Mouse (Mus musculus) layer of hippocampus, postnatal 25 days (tissue): ENCODE results near the gene Piwil4. TPM values are rescaled to one million over a fixed set of nuclear protein-coding genes. Genes with fewer than 3 reads are reported as not detected.
"Not testable (repeated sequence)": the region's sequence is repeated elsewhere in the genome, so short reads cannot be mapped to it uniquely, and the experiment has no call there.

Experiments used
- DNase-seq, 2 experiments: peaks; one replicate each; pipeline ENCODE4 v3.0.0; 2022; ENCODE audit warnings: mixed read lengths in 2 of 2, low spot score in 1 of 2; ENCODE audit errors: extremely low spot score in 1 of 2
- total RNA-seq, 2 experiments: library from RNA; stranded (reverse); gene quantifications; 2 replicates each; pipeline ENCODE4 v1.2.3; 2021

Piwil4 gene
- total RNA-seq, 2 experiments from 2014 or later, result not detected

GRCm38 (mm10) chr9:14726629-14727028 lies 13.9 kb downstream of the Piwil4 start:
- DNase-seq, result no peak

DNA sequence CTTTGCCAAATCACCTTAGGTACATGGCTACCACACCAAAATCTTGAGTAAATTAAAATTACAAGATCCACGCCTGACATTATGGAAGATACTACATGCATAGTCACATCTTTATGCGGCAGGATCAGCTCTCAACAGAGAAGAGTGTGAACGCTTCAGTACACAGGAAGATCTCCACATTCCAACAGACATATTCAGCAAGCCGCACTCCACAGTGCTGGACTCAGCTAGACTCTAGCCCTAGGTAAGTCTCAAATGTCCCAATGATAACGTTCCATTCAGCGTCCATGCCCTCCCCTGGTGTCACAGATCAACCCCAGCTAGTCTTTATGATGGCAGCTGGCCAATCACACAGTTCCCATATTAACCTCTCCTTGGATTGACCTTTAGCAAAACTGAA lies 14.5 kb downstream of the Piwil4 start:
- DNase-seq, result no peak

- no peak for DNase-seq
These were observed 15.6 kb downstream of the Piwil4 start for GRCm38 (mm10) chr9:14724755-14725420.

- DNase-seq, result no peak
These were observed 18.9 kb downstream of the Piwil4 start for GRCm38 (mm10) chr9:14721610-14722009.

DNA sequence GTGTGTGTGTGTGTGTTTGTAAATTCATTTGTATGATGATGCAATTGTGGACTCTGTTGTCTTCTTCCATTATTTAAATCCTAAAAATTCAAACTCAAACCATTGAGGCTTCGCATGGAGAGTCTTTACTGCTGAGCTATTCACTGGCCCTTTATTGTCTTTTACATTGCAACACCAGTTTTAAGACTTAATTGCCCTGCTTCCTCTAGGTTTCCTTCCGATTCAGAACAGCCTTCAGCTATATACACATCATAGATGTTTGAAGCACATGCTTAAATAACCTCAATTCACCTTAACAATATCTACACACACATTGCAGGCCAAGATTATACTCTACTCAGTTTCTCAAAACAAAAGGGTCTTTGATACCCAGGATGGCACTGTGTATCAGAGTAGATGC lies 20.1 kb downstream of the Piwil4 start:
- DNase-seq, result no peak

DNA sequence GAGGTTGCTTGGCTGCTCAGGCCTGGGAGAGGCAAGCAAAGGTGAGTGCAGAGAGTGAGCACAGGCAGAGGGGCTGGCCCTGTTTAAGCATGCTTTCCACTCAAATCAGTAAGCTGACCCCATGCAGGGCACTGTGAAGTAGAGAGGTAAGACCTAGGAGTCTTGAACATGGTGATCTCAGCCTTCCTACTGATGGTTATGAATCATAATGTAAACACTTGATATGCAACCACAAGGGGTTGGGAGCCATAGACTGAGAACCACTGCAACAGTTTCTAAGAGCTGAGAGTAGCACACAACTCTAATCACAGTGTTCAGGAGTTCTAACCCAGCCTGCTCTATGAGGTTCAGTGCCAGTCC lies 22.2 kb downstream of the Piwil4 start:
- no peak for DNase-seq

DNA sequence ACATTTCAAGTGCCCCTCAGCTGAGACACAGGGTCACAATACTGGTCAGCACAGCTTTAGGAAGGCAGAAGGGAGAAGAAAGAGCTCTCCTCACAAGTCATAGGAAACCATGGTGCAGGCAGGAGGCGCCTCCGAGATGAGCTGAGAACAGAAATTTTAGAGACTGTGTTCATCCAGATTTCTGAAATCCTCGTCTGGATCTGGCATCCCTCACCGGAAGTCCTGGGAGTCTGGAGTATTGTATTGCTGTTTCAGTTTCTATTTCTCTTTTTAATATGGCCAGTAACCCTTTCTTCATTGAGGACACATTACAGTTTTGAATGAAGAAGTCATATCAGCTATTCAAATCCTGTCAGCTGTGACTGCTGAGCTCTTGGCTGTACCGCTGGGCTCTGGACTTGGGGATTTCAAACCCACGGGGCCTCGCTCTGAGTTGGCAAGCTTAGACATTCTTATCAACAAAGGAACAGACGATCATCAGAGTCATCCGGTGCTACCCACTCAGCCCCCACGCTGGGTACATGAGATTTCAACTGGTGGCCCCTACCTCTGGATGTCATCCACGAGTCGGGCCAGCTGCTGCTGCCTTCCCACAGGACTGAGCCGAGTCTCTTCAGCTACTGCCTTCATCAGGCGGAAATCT lies 22.7 kb downstream of the Piwil4 start:
- no peak for DNase-seq

DNA sequence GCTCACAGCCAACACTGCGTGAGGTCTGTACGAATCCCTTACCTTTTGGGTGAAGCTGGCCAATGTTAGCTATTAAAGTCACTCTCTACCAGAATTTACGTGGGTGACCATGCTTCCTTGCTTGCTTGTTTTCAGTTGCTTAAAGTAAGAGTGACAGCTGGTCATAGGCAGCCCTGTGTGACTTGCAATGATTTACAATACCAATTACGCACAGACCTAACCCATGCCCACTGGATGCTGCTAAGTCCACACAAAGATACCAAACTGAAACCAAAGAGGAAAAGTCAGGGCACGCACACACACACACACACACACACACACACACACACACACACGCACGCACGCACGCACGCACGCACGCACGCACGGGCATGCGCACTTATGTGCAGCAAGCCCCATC lies 25.3 kb downstream of the Piwil4 start:
- no peak for DNase-seq

- no peak for DNase-seq
These were observed 29.6 kb downstream of the Piwil4 start for GRCm38 (mm10) chr9:14710910-14711309.

DNA sequence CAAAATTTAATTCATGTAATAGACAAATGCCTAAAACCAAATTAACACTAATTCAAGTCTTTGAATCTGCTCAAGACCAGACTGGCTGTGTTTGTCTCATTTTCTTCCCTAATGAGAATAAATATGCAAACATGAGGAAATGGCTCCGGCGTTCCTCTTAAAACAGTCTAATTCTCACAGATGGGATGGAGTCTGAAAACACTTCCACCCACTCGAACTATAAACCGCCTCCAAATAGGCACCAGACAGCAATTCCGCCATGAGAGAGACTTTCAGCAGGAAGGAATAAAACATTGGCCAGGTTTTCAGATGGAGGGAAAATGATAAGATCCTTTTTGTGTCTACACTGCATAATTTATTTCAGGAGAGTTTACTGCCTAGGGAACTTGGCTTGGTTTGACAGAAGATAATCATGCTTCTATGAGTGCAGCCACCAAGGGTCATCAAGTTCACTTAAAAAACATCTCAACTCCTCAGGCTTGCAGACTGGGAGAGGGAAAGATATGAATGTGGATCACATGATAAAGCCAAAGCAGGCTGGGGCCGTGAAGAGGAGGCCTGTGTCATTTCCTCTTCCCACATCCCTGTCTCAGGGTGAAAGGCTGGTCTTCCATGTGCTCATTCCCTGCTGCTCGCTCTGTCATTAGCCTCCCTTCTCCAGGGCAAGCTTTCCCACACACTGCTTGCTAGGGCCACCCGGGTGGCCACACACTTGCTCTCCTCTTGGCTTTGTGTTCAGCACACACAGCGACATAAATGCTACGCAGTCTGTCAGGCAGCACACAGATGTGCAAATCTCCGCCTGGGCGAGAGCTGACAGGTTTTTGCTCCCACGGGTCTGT lies 35.0 kb downstream of the Piwil4 start:
- DNase-seq, result no peak

DNA sequence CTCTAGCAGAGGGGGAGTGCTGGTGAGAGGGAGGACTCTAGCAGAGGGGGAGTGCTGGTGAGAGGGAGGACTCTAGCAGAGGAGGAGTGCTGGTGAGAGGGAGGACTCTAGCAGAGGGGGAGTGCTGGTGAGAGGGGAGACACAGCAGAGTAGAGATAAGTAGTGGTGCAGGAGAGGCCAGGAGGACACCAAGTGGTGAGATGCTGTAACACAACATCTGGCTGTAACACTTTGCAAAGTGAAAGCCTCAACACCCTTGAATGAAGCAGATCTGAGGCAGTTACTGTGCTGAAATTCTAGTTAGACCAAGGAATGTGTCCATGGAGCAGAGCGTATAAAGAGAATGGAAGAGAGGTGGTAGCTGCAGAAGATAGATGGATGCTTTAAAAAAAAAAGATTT lies 39.7 kb downstream of the Piwil4 start:
- not testable (repeated sequence) for DNase-seq

DNA sequence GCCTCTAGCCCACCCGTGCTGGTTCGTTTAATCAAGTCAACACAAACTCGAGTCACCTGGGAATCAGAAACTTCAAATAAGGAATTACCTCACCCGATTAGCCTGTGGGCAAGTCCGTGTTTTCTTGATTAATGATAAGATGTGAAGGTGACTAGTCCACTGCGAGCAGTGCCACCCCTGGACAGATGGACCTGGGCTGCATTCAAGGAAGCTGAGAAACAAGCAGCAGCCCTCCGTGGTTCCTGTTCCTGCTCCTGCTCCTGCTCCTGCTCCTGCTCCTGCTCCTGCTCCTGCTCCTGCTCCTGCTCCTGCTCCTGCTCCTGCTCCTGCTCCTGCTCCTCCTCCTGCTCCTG lies 41.3 kb downstream of the Piwil4 start:
- DNase-seq, result no peak

GRCm38 (mm10) chr9:14698582-14699287 lies 41.8 kb downstream of the Piwil4 start:
- peak; percentile 91 to 97 for DNase-seq

- no peak for DNase-seq
These were observed 42.6 kb downstream of the Piwil4 start for GRCm38 (mm10) chr9:14697903-14698302.

DNA sequence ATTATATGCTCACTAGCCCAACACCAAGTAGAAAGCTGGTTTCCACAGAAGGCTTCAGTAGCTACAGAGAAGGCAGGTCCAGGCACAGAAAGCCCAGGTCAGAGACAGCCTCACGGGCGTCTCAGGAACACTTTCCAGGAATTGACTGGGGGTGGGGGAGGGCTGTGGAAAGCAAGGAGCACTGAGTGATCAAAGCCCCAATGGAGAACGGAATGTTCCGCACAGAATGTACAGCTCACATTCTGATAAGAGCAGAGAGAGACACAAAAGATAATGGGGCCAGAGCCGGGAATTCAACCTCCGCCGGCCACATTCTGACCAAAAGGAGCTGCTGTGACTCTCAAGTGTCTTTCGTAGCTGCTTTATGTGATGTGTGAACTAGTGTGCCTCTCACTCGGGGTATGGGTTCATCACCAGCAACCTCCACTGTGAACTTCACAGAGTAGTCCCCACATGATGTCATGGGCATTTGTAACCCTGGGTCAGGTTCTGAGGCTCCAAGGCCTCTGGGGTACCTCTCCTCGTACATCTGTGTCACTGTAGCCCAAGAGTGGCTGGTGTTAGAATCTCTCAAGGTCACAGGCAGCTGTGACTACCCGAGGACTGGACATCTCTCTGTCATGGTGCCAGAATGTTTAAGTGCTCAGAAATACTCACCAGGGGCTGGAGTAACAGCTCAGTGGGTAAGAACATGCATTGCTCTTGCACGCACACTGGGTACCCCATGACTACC lies 51.0 kb downstream of the Piwil4 start:
- no peak for DNase-seq

GRCm38 (mm10) chr9:14684363-14684762 lies 56.2 kb downstream of the Piwil4 start:
- DNase-seq, result no peak

- no peak for DNase-seq
These were observed 57.8 kb downstream of the Piwil4 start for GRCm38 (mm10) chr9:14682741-14683140.

GRCm38 (mm10) chr9:14680584-14680983 lies 59.9 kb downstream of the Piwil4 start:
- DNase-seq, result no peak

DNA sequence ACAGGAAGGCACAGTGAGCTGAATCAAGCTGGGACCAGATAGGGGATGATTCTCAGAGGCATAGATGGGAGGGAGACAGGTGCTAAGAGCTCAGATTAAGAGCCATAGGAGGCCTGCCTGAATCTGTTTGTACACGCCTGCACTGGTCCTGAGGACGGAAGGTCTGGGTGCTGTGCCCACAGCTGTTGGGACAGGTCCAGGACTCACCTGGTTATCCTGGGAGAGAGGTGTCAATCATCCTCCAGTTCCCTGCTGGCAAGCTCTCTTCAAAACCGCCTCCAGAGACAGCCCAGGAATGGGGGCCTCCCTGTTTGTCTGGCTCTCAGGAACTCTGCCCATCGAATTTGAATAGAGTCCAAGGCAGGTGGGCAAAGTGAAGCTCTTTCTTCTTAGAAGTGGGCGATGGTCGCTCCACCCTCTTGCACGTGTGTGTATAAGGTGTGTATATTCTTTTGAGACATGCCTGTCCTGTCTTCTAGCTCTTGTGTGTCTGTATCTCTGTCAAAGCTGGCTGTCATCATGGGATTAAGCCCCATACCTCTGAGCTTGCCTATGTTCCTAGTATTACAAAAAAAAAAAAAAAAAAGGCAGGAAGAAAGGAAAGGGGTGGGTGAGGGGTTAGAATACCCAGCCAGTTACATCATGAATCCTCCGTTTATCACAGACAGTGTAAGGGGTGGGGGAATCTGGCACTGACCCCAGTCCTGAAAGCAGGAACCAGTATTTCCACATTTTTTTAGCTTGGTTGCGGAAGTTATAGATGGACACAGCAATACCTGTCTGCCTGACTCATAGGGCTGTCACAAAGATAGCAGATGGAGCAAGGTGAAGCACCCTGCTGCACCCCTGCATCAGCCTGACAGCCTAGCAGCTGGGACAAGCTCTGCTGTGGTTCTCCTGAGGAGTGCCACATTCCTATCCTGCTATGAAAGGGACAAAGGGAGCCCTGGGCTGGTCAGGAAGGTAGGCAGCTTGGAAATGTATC lies 64.5 kb downstream of the Piwil4 start:
- DNase-seq, result no peak
